In the genomic region with DNA sequence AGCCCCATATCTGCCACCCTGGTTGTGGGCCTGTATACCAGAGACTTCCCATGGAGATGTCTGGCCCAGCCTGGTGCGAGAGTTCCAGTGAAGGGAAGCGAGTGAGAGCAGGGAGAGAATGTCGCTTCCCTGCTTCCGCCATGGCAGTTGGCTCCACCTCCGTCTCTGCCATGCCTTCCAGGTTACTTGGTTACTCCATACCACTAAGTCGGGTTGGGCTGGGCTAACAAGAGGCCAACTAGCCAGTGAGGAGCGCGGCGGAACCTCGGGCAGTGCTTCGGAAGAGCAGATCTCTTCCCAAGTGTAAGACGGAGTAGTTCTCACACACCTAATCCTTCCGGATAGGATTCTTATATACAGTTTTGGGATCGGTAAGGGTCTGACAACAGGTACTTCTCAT, we compare ENCODE assay signal across 14 mouse cellular contexts.
"Had no signal": no experiment of that assay in that cellular context is flagged by ENCODE, and none has a peak within 500 bp of the region (broad histone marks: within the 10 kb centered on the region; RNA-seq: fewer than 3 reads in every experiment).

No protein-coding gene starts in this region.

- H3K4me2 ChIP-seq: lung, embryonic 14.5 days; midbrain, embryonic 12.5 days; neural tube, embryonic 12.5 days had no signal

- H3K27ac ChIP-seq: midbrain, embryonic 10.5 days; midbrain, embryonic 12.5 days; neural tube, embryonic 12.5 days had no signal

- DNase-seq: lung, adult 18-20 months; lung, embryonic 14.5 days; lung, postnatal 10 days; lung, postnatal 4 days; midbrain, embryonic 14.5 days; right cerebral cortex, postnatal 14 days; spleen, adult 18-20 months; thymus, adult 18-20 months; thymus, postnatal 14 days; thymus, postnatal 36 days had no signal

- H3K27me3 ChIP-seq: midbrain, embryonic 12.5 days; neural tube, embryonic 12.5 days had no signal

- H3K4me1 ChIP-seq: midbrain, embryonic 10.5 days; midbrain, embryonic 12.5 days; neural tube, embryonic 12.5 days had no signal

- H3K9ac ChIP-seq: lung, embryonic 14.5 days; midbrain, embryonic 12.5 days; neural tube, embryonic 12.5 days had no signal

- H3K9me3 ChIP-seq: midbrain, embryonic 10.5 days; midbrain, embryonic 12.5 days; neural tube, embryonic 12.5 days had no signal

- H3K4me3 ChIP-seq: midbrain, embryonic 10.5 days; midbrain, embryonic 12.5 days; neural tube, embryonic 12.5 days had no signal

- ATAC-seq: midbrain, embryonic 16.5 days had no signal
